Mouse (Mus musculus) E14TG2a.4 (cell line): Measurements from ENCODE around the gene Rapgef5.

Source experiments
- CTCF ChIP-seq: conservative IDR thresholded peaks from 2 replicates; pipeline ENCODE4 v1.5.1; 2014; ENCODE audit warnings: low read length
- NANOG ChIP-seq: IDR thresholded peaks from 2 replicates; pipeline ENCODE4 v1.6.1; 2014; ENCODE audit warnings: borderline replicate concordance, low read length, mixed read lengths

- no peak for TF ChIP-seq CTCF
- TF ChIP-seq NANOG: no peak
Observed at GRCm38 (mm10) chr12:117468329-117468728, 48.0 kb upstream of the Rapgef5 start.
